Mouse (Mus musculus): ENCODE measurements at regions not wholly inside any gene's neighbourhood (a gene's known extent, or its start where the extent isn't known, plus 50 kb on each side); places are given as distances from the start of the nearest gene placed in this dataset.

DNA sequence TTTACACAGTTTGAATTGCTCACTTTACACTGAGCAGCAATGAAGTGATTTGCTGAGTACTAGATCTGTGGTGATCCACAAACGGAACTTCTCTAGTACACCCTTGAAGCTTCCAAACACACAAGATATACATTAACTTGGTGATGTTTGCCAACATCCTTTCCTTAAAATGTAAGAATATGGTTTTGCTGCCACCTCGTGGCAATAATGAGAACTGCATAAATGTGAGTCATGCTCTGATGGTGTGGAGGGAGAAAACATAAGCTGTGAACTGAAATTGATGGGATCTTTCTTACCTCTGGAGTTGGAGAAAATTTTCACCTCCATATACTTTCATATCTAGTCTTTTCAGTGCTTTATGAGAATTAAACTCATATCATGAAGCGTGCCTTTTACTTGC lies 51.6 kb downstream of the Bex3 start:
- CTCF ChIA-PET = interaction anchor here (0.6 kb wide), 1 partner anchor 14 kb away, joined by 3 read pairs; no protein-coding TSS in a partner anchor

GRCm38 (mm10) chrX:136365809-136366208 lies 95.8 kb downstream of the Bex3 start:
- CTCF ChIA-PET = no interaction called here
